Mouse (Mus musculus): ENCODE results near the gene Nat8f5. TPM values are rescaled to one million over a fixed set of nuclear protein-coding genes. Genes with fewer than 3 reads are reported as not detected.
"Not testable (repeated sequence)": the region's sequence is repeated elsewhere in the genome, so short reads cannot be mapped to it uniquely, and the experiment has no call there.

Gene Nat8f5
- polyA plus RNA-seq, 1 experiment: 0.46 TPM

DNA sequence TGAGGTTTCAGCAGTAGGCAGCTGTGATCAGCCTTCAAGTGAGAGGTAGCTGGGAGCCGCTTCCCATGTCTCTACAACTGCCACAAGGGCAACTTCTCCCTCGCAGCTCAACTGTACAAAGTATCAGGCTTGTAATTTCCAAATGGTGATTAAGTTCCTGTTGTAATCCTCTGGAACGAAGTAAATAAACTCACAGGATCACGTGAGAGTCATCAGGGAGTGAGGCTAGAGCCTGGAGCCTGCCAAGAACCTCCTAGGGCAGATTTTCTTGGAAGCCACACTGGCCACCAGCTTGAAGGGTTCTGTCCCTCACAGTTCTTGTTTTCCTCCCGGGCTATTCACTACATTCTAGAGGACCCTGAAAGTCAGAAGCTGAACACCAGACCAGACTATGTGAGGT lies 17.6 kb downstream of the Nat8f5 start:
- 62% methylated on average over 5 of the region's 5 CpGs for WGBS
- not testable (repeated sequence) for H3K36me3 ChIP-seq (ENCODE audit: control insufficient read depth, insufficient read depth, low read length); H3K27ac ChIP-seq (ENCODE audit: insufficient read depth, low read length); H3K4me3 ChIP-seq (ENCODE audit: extremely low read depth, insufficient read depth, insufficient read length); DNase-seq (ENCODE audit: low read depth in 1 of 2, low spot score in 2 of 2); H3K27me3 ChIP-seq (ENCODE audit: control insufficient read depth, insufficient read depth, low read length); H3K4me1 ChIP-seq (ENCODE audit: control insufficient read depth, insufficient read depth, insufficient read length)

Other genes with a start within 250 kb of the Nat8f5 start
- 0.35 and 0.41 TPM in 2 replicates for gene Alms1, start 233.4 kb downstream of the Nat8f5 start, polyA plus RNA-seq (2012; rRNA removed)
- 0.62 TPM in 1 of 2 replicates, not detected in the other for gene Nat8f7, start 107.8 kb downstream of the Nat8f5 start, polyA plus RNA-seq (2012; rRNA removed)
- 1.0 and 1.8 TPM in 2 replicates for gene Nat8f3, start 55.2 kb downstream of the Nat8f5 start, polyA plus RNA-seq (2012; rRNA removed)
- 0.27 TPM in 2 replicates for gene Nat8f6, start within 50 bp of the Nat8f5 start, polyA plus RNA-seq (2012; rRNA removed)
- 0.66 and 1.0 TPM in 2 replicates for gene Nat8, start 11.1 kb upstream of the Nat8f5 start, polyA plus RNA-seq (2012; rRNA removed)
- 0.02 TPM in 1 of 2 replicates, not detected in the other for gene Nat8f2, start 48.2 kb upstream of the Nat8f5 start, polyA plus RNA-seq (2012; rRNA removed)
- 1.5 and 1.8 TPM in 2 replicates for gene Nat8f4, start 83.9 kb upstream of the Nat8f5 start, polyA plus RNA-seq (2012; rRNA removed)
- 6.7 and 7.2 TPM in 2 replicates for gene Tprkb, start 90.9 kb upstream of the Nat8f5 start, polyA plus RNA-seq (2012; rRNA removed)
- 8.1 and 8.6 TPM in 2 replicates for gene Nat8f1, start 94.7 kb upstream of the Nat8f5 start, polyA plus RNA-seq (2012; rRNA removed)
- gene Dusp11, start 140.7 kb upstream of the Nat8f5 start, polyA plus RNA-seq (2012; rRNA removed): 21.3 and 25.7 TPM in 2 replicates
- gene Figla, start 195.2 kb upstream of the Nat8f5 start, polyA plus RNA-seq (2012; rRNA removed): not detected in 2 replicates
- 17.0 and 17.6 TPM in 2 replicates for gene Add2, start 207.7 kb upstream of the Nat8f5 start, polyA plus RNA-seq (2012; rRNA removed)